Mouse (Mus musculus) cerebellum, adult 9-11 months (tissue): ENCODE data around the gene Lrba.

ENCODE experiments used
- DNase-seq: peaks from one replicate; pipeline ENCODE4 v3.0.0; 2022

The Lrba gene

DNA sequence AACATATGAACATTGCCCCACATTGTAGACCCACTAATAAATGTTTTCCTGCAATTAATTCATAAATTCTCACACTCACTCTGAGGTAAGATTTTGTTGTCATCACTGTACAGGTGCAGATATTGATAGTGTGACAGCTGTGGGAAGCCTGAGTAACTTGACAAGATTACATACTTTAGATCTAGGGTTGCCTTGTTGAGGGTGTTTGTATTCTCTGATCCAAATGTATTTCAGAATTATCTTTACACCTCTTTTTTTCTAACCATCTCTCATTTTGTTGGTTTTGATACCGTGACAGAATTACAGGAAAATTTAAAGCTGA, 336.5 kb downstream of the Lrba start:
- no peak for DNase-seq

DNA sequence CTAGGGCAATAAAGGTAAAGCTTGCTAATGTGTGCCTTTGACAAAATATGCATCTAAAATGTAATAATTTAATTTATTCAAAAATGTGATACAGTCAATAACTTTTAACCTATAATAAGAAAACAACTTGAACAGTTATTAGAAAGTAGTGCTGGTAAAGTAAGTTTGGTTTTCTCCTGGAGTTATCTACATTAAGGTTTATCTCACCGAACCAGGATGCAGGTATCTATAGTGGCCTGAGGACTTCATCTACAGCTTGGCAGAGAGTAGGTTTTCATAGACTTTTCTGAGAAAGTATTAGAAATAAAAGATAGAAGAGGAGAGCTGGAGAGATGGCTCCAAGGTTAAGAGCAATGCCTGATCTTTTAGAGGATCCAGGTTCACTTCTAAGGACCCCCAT, 336.9 kb downstream of the Lrba start:
- DNase-seq = no peak

DNA sequence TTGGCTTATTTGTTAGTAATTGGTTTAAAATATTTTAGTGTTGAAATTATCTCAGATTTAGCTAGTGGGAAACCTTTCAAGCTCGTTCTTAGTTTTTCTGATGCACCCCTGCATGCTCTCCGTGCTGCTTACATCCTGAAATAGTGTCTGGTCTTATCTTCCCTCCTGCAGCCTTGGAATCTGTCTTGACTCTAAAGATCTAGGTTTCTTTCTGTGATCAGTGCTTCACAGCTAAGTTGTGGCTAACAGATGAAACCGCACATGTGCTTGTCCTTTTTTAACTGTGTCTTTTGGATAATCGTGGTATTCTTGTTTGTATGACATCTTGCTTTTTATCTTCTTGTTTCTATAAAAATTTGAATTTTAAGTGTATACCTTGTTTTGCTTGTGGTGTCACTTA, 342.8 kb downstream of the Lrba start:
- DNase-seq = no peak

GRCm38 (mm10) chr3:86571518-86571917, 347.0 kb downstream of the Lrba start:
- no peak for DNase-seq

GRCm38 (mm10) chr3:86572519-86573244, 348.2 kb downstream of the Lrba start:
- DNase-seq = no peak

- DNase-seq = no peak
These were observed 350.8 kb downstream of the Lrba start for GRCm38 (mm10) chr3:86575312-86575711.

DNA sequence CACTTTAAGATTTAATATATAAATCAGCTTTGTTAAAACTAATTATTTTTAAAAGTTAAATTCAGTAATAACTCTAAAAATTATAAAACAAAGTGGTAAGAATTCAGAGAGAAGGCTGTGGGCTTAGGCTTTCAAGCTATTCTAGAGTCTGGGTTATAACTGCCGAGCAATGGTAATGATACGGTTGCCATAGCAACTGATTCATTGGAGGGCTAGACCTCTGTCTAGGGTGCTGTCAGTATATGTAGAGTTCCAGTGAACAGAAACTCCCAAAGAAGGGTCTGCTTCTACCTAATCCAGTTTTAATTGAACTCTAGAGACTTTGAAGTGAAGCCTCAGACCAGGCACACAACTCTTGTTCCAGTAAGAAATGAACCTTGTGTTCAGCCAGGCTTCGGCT, 377.8 kb downstream of the Lrba start:
- DNase-seq = no peak

DNA sequence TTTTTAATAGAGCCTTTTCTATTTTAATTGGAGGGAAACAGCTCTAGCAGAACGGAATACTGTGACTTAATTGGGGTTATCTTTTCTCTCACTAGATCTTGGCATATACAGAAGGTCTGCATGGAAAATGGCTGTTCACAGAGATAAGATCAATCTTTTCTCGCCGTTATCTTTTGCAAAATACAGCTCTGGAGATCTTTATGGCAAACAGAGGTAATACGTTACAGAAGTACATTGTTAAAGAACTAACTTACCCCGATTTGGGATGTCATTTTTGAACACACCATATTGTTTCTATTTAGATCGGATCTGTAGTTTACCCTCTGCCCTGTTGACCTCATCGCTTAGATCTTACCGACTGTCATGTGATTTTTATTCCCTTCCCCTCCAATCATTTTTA, 381.3 kb downstream of the Lrba start:
- no peak for DNase-seq

DNA sequence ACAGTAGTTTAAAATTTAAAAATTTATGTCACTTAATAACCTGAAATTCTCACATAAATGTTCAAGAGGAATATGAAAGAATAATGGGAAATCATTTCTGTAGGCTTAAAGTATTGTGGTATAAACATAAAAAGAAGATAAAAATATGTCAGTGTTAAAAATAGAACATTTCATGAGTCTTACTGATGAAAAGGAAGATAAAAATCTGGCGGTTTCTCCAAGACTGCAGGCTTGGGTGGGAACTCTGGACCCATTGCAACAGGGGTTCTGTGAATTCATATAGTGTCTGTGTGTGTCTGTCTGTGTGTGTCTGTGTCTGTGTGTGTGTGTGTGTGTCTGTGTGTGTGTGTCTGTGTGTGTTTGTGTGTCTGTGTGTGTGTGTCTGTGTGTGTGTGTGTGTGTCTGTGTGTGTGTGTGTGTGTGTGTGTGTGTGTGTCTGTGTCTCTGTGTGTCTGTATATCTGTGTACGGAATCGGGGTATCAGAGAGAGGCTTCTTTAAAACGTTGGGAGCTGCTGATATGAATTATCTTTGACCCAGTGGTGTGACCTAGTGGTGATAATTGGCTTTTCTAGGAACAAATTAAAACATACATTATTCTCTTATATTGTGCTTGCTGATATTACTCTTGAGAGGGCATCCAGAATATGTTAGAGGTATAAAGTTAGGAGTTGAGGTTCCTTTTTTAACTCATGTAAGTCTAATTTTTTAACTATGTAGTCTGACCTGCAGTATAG, 402.7 kb downstream of the Lrba start:
- no peak for DNase-seq

- DNase-seq = no peak
These were observed 404.9 kb downstream of the Lrba start for GRCm38 (mm10) chr3:86629379-86629778.

DNA sequence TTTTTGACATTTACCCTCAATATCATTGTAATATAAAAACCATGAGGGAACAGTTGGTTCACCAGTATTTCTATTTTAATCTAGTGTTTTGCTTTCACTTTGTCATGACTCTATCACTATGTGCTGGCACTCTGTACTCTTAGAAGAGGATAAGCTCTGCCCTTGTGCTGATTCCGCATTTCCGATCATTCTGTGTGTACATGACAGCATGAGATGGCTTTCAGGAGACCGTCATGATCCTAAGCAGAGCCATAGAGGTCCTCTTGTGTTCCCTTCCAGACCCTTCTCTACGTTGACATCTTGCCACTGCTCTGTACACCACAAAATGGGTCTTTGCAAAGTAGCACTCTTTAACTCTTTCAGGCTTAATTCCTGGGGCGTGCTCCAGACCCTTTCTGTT, 411.0 kb downstream of the Lrba start:
- no peak for DNase-seq

GRCm38 (mm10) chr3:86635940-86636339, 411.5 kb downstream of the Lrba start:
- no peak for DNase-seq

DNA sequence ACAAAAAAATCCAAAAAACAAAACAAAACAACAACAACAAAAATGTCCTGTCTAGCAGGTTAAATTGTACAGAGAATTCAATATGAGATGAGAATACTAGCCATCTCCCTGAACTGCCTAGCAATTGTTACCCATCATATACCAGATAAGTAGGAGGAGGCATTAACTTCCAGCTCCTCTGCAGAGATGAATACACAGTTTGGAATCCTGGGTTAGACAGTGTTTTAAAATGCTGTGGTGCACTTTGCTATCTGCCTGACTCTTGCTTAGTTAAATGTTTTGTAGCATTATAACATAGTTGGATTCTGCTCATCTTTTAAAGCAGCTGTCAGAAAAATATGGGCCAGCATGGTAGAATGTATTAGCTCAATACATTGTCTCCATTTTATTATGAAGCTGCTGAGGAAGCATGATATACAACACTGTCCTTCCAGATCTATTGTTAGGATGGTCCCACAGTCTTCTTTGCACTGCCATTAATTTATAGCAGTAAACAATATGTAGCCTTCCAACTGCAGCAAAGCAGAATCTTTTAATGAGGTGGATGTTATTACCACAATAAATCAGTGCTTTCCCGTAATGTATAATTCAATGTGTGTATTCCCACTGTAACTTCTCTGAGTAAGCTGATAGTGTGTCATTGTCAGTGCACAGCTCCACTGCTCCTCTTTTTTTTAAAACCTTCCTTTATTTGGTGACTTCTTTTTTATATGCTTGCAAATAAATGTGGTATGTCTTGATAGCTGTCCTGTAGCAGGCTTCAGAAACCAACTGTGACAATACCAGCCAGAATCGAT, 414.3 kb downstream of the Lrba start:
- no peak for DNase-seq

- DNase-seq = no peak
These were observed 416.9 kb downstream of the Lrba start for GRCm38 (mm10) chr3:86641393-86641792.

- no peak for DNase-seq
These were observed 417.3 kb downstream of the Lrba start for GRCm38 (mm10) chr3:86641796-86642195.

DNA sequence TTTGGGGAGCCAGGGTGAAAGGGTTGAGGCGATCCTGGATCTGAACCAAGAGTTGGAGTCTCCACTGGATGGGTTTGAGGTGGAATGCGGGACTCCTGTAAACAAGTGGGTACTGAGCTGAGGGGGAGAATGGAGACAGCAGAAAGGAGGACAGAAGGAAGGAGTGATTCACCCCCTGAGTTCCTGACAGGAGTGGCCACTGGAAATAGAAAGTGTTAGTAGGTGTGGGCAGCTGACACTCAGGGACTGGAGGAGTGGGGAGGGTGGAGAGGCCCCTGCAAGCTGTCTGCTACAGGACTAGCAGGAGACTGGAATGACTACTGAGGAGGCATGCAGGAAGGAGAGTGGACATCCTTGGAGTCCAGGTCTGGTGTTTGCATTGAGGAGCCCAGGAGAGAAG, 422.3 kb downstream of the Lrba start:
- DNase-seq = no peak

- no peak for DNase-seq
These were observed 426.5 kb downstream of the Lrba start for GRCm38 (mm10) chr3:86651006-86651405.

- DNase-seq = no peak
These were observed 434.8 kb downstream of the Lrba start for GRCm38 (mm10) chr3:86659326-86659725.

- DNase-seq = no peak
These were observed 439.9 kb downstream of the Lrba start for GRCm38 (mm10) chr3:86664399-86664798.

GRCm38 (mm10) chr3:86668146-86668545, 443.7 kb downstream of the Lrba start:
- no peak for DNase-seq

DNA sequence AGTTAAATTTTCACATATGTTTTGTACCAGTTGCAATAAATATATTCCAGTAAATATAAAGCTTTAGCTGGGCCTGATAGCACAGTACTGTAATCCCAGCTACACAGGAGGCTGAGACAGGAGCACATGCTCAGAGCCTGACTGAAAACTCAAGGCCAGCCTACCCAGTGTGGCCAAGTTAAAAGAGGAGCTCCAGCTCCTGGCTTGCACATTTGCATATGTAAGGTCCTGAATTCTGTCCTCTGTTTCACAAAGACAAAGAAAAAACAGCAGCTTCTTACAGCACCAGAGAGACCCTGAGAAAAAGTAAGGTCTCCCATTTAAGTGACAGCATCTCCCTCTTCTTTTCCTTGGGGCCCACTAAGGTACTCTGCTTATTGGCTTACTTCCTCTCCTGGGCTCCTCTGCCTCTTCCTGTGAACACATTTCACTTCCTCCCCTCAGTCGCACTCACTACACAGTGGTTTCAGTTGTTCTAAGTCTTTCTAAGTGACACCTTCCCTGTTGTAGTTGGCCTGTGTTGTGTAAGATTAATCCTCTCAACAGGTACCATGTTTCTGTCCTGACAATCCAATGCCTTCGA, 453.2 kb downstream of the Lrba start:
- no peak for DNase-seq

DNA sequence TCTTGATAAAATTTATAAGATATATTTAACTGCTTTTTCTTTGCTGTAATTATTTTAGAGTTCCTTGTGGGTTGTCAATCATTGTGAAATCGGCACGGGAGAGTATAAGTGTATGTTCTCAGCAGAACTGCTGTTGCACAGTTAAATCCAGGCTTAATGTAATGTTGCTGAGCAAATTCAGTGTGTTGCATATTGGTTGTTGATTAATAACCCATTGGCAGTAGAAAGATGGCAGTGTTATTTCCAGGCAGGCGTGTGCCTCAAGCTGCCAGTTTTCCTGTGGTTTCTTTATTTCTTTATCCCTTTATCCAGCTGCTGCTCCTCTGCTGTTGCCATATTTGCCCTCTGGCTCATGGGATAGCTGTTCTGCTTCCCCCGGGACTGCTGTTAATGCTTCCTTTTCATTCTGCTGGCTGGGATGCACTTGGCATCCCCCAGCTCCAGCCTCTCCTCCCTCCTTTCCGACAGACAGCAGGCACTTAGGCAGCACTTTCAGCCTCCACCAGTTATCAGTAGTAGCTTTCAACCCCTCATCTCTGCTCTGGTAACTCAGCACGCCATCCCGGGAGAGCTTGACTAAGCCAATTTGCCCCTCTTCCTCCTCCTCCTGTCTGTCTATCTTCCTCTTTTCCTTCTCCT, 463.2 kb downstream of the Lrba start:
- DNase-seq = peak; percentile 10

GRCm38 (mm10) chr3:86688438-86688837, 464.0 kb downstream of the Lrba start:
- no peak for DNase-seq
